Mouse (Mus musculus) liver, adult 2 months (tissue): ENCODE results near the gene Arpc5. TPM values are rescaled to one million over a fixed set of nuclear protein-coding genes. Genes with fewer than 3 reads are reported as not detected.

ENCODE experiments used
- DNase-seq: peaks from one replicate; pipeline ENCODE4 v3.0.0-alpha.2; 2011; ENCODE audit warnings: low read depth, low spot score; ENCODE audit errors: extremely low read depth
- H3K27ac ChIP-seq: fragments of 200-500 bp; replicated peaks from 2 replicates; pipeline ENCODE4 v1.5.1; 2012; ENCODE audit warnings: low read depth, mild to moderate bottlenecking, control low read depth, inconsistent platforms, low read length; ENCODE audit not compliant: insufficient read depth
- H3K27me3 ChIP-seq: fragments of 200-500 bp; 2 replicates; pipeline ENCODE4 v1.6.1; 2012; ENCODE audit warnings: mild to moderate bottlenecking, moderate library complexity, low read length, inconsistent platforms; ENCODE audit not compliant: control insufficient read depth, insufficient read depth
- H3K36me3 ChIP-seq: fragments of 200-500 bp; 2 replicates; pipeline ENCODE4 v1.6.1; 2012; ENCODE audit warnings: low read length, inconsistent platforms; ENCODE audit not compliant: control insufficient read depth, insufficient read depth
- H3K4me1 ChIP-seq: fragments of 200-500 bp; 2 replicates; pipeline ENCODE4 v1.6.1; 2011; ENCODE audit warnings: low read length; ENCODE audit not compliant: control insufficient read depth, insufficient read depth
- H3K4me3 ChIP-seq: fragments of 200-500 bp; 2 replicates; pipeline ENCODE4 v1.5.1; 2011; ENCODE audit warnings: low read depth, mild to moderate bottlenecking, control low read depth, low read length, moderate library complexity; ENCODE audit not compliant: insufficient read depth
- H3K79me2 ChIP-seq: fragments of 200-500 bp; 2 replicates; pipeline ENCODE4 v1.6.1; 2012; ENCODE audit warnings: inconsistent platforms, mild to moderate bottlenecking, low read length, moderate library complexity; ENCODE audit not compliant: control insufficient read depth, insufficient read depth
- H3K9ac ChIP-seq: fragments of 200-500 bp; 2 replicates; pipeline ENCODE4 v1.6.1; 2012; ENCODE audit warnings: low read depth, mild to moderate bottlenecking, control low read depth, inconsistent platforms, low read length
- CTCF ChIP-seq: fragments of 200-500 bp; IDR thresholded peaks from 2 replicates; pipeline ENCODE4 v1.5.1; 2011; ENCODE audit warnings: low read depth, low read length, control low read depth
- POLR2A ChIP-seq: fragments of 200-500 bp; IDR thresholded peaks from 2 replicates; pipeline ENCODE4 v1.6.1; 2011; ENCODE audit warnings: low read length, control low read depth; ENCODE audit not compliant: insufficient read depth; ENCODE audit errors: extremely low read depth
- WGBS: fragments of 180-500 bp; shearing (Covaris S2); methylation state at CpG from one replicate; pipeline ENCODE4 v1.1.7; 2018; 5-methylcytosine and 5-hydroxymethylcytosine counted together
- polyA plus RNA-seq: library from polyadenylated mRNA; depleted of rRNA; stranded (reverse); fragments of >200 nt; gene quantifications from 2 replicates; pipeline ENCODE4 v1.2.3, GENCODE M21; 2012; rRNA removed
- total RNA-seq: library from RNA; depleted of rRNA; stranded (reverse); fragments of >200 nt; gene quantifications from 2 replicates; pipeline ENCODE4 v1.2.3, GENCODE M21; 2014; rRNA removed

The Arpc5 gene
- 86.9 and 103 TPM in 2 replicates for total RNA-seq
- polyA plus RNA-seq: 24.9 and 27.8 TPM in 2 replicates

DNA sequence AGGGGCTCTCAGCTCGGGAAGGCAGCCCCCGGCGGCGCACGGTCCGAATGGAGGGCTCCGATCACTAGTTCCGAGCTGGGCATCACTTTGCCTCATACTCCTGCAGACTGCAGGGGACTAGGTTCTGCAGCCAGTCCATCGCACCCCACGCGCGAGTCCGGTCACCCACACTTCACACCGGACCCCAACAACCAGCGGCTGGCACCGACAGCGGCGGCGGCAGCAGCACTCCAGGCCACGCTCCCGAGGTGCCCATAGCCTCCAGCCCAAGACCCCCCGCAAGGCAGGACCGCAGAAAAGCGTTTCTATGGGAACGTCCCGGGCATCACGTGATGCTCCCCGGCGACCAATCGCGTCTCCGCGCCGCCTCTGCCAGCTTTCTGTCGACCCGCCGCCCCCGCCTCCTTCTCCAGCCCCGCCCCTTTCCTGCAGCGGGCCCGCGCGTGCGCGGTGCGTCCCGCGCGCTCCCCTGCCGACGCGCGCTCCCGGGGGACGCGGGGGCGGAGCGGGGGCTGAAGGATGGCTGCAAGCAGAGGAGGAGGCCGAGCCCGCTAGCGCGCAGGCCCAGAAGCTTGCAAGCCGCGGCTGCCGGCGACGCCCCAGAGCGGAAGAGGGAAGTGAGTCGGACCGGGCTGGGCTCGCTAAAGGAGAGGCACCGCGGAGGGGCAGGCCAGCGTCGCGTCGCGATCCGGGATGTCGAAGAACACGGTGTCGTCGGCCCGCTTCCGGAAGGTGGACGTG is at the start of gene Arpc5, which contains the start of gene Rgl1:
Gene Arpc5, plus strand, starts transcription at position 511 of the 741 bp plus-strand sequence.
Gene Rgl1, minus strand, starts transcription at position 320 of the 741 bp plus-strand sequence.
- Histone ChIP-seq H3K4me3 (peak within 1 kb of the TSS; percentile 84), H3K27ac (peak within 1 kb of the TSS; percentile 50), H3K9ac (peak within 1 kb of the TSS; percentile 70), H3K4me1 (peaks cover 5% of the 10 kb centered on the region), H3K27me3 (no peaks in the 10 kb centered on the region), H3K36me3 (peaks cover 17% of the 10 kb centered on the region), H3K79me2 (peaks cover 2% of the 10 kb centered on the region; the same call in 1 of the 2 replicates)
- no peak for TF ChIP-seq CTCF
- TF ChIP-seq POLR2A: peak; percentile 91
- peak; percentile 81 for DNase-seq
- WGBS: 1% methylated on average over 83 of the region's 86 CpGs

DNA sequence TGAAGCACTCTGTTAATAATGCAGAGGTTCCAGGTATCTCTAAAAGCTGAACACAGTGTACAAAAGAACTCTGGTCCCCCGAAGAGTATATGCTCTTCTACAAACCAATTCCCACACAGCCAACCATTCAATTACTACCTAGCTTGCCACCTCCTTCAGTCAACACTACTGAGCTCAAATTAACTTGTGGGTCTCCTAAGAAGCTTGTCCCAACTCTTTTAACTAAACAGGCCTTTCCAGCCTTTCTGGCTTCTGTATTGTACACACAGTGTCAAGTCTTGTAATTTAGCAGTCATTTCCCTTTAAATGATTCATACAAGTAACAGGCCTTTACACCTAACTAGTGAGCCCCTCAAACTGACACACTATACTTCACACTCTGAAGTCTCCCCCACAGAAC is 49.0 kb upstream of the Arpc5 start:
- DNase-seq: no peak
- H3K27ac ChIP-seq: no peak overlapping the region
- no peak overlapping the region for H3K9ac ChIP-seq
- H3K4me3 ChIP-seq: no peak overlapping the region
- no peaks in the 10 kb centered on the region for H3K4me1 ChIP-seq
- no peak for TF ChIP-seq POLR2A
- no peak for TF ChIP-seq CTCF
- no peaks in the 10 kb centered on the region for H3K36me3 ChIP-seq
- H3K79me2 ChIP-seq: no peaks in the 10 kb centered on the region
- 81% methylated on average over 1 of the region's 1 CpGs for WGBS
- no peaks in the 10 kb centered on the region for H3K27me3 ChIP-seq

DNA sequence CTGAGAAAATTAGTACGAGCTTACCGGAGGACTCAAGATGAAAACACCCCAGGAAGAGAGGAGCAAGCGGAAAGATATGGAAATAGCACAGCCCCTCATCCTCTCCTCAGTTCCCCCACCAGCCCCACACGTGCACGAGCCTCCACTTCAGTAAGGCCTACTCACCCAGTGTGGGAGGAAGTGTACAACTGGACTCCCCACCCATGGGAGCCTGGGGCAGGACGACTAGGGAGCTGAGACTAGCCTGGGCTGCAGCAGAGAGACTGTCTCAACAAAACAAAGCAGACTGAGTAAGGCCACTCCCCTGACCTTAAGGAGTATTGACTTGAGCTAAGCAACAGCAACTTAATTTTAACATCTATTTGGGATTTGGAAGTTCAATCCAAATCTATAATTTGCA is 48.1 kb upstream of the Arpc5 start:
- no peak overlapping the region for H3K4me3 ChIP-seq
- no peaks in the 10 kb centered on the region for H3K79me2 ChIP-seq
- no peaks in the 10 kb centered on the region for H3K4me1 ChIP-seq
- no peak overlapping the region for H3K27ac ChIP-seq
- no peaks in the 10 kb centered on the region for H3K27me3 ChIP-seq
- TF ChIP-seq CTCF (no peak), POLR2A (no peak)
- H3K36me3 ChIP-seq: no peaks in the 10 kb centered on the region
- H3K9ac ChIP-seq: no peak overlapping the region
- no peak for DNase-seq
- WGBS: 62% methylated on average over 6 of the region's 6 CpGs

DNA sequence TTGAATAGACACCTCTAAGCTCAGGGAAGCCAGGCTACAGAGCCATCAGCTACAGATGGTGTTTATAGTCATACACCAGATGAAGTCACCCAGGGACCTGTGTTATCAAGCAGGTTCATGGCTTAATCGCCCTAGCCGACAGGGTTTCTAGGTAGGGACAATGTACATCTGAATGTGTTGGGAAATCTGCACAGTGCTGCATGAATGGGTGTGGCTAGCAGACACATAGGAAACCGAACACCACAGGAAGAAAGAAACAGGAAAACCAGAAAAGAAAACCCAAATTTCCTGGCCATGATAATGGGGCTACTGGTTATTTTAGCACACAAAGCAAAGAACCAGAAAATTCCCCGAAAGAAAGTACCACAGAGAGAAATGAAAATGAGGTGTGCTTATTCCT is 45.4 kb upstream of the Arpc5 start:
- no peak overlapping the region for H3K9ac ChIP-seq
- DNase-seq: no peak
- H3K27ac ChIP-seq: no peak overlapping the region
- H3K4me1 ChIP-seq: no peaks in the 10 kb centered on the region
- no peaks in the 10 kb centered on the region for H3K36me3 ChIP-seq
- no peaks in the 10 kb centered on the region for H3K79me2 ChIP-seq
- H3K27me3 ChIP-seq: no peaks in the 10 kb centered on the region
- TF ChIP-seq POLR2A: no peak
- TF ChIP-seq CTCF: no peak
- H3K4me3 ChIP-seq: no peak overlapping the region
- 63% methylated on average over 4 of the region's 4 CpGs for WGBS

DNA sequence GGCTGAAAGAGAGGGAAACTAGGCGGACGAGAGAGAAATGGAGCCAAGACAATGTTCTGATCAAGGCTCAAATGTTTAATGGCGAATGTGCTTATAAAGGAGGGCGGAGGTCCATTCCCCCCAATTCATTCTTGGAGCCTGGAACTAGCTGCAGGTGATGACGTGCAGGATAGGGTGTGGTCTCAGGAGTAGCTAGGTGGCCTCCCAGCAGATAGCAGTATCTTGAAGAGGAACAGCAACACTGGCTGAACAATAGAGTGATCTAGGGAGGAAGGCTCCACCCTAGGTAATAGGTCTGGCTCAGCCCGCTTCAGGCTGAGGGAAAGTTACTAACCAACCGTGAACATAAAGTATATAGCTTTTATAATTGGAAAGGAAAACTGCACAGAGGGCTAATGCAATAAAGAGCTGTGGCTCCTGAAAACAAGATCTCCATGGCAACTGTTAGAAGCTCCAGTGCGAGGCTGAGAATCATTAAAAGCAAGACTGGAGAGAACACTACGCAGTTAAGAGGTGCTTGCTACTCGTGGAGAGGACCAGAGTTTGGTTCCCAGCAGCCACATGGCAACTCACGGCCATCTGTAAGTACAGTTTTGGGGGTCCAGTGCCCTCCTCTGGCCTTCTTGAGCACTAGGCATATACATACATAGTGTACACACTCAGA is 44.7 kb upstream of the Arpc5 start:
- DNase-seq: no peak
- 89% methylated on average over 11 of the region's 11 CpGs for WGBS
- no peak overlapping the region for H3K4me3 ChIP-seq
- no peak overlapping the region for H3K9ac ChIP-seq
- H3K79me2 ChIP-seq: no peaks in the 10 kb centered on the region
- no peaks in the 10 kb centered on the region for H3K27me3 ChIP-seq
- no peaks in the 10 kb centered on the region for H3K4me1 ChIP-seq
- H3K36me3 ChIP-seq: no peaks in the 10 kb centered on the region
- TF ChIP-seq POLR2A: no peak
- no peak for TF ChIP-seq CTCF
- no peak overlapping the region for H3K27ac ChIP-seq

DNA sequence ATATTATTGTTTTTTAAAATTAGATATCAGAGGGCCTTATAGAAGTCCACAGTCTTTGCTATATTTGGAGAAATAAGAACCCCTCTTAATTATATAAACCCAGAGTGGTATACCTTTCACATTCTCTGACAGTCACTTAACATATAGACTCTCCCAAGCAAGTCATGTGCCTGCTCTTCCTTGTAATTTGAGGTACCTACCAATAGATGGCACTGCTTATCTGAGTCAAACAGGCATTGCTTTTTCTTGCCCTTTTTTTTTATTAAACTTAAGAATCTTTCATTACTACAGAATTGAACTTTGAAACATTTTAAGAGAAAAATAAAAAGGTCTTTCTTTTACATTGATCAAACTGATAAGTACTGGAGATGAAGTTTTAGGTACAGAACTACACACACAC is 42.1 kb upstream of the Arpc5 start:
- peak; percentile 32 for DNase-seq
- Histone ChIP-seq H3K79me2 (no peaks in the 10 kb centered on the region), H3K36me3 (no peaks in the 10 kb centered on the region), H3K4me1 (no peaks in the 10 kb centered on the region), H3K4me3 (no peak overlapping the region), H3K27ac (no peak overlapping the region), H3K9ac (no peak overlapping the region), H3K27me3 (no peaks in the 10 kb centered on the region)
- TF ChIP-seq POLR2A (no peak), CTCF (peak; percentile 61)
